Mouse (Mus musculus) forebrain, embryonic 16.5 days (tissue): Measurements from ENCODE around the gene Mier1. TPM values are rescaled to one million over a fixed set of nuclear protein-coding genes. Genes with fewer than 3 reads are reported as not detected.
A peak's percentile ranks its signal among the peaks of the same experiment; 100 is the strongest.

Source experiments
- ATAC-seq: fragments of 200-750 bp; cut with Nextera tagmentation; 2 replicates; pipeline ENCODE4 v1.8.0; 2017; ENCODE audit warnings: mild to moderate bottlenecking, moderate library complexity
- H3K27ac ChIP-seq: fragments of 300-500 bp; sonication (generic); 2 replicates; pipeline ENCODE4 v1.5.1; 2014; ENCODE audit warnings: low read length, control low read depth
- H3K27me3 ChIP-seq: fragments of 300-500 bp; sonication (generic); replicated peaks from 2 replicates; pipeline ENCODE4 v1.6.1; 2014; ENCODE audit warnings: low read length; ENCODE audit not compliant: control insufficient read depth, insufficient read depth
- H3K36me3 ChIP-seq: fragments of 300-500 bp; sonication (generic); 2 replicates; pipeline ENCODE4 v1.6.1; 2014; ENCODE audit not compliant: control insufficient read depth, insufficient read depth
- H3K4me1 ChIP-seq: fragments of 300-500 bp; sonication (generic); replicated peaks from 2 replicates; pipeline ENCODE4 v1.6.1; 2014; ENCODE audit warnings: low read length; ENCODE audit not compliant: control insufficient read depth, insufficient read depth
- H3K4me2 ChIP-seq: fragments of 300-500 bp; sonication (generic); 2 replicates; pipeline ENCODE4 v1.6.1; 2014; ENCODE audit warnings: mild to moderate bottlenecking, low read length, control low read depth
- H3K4me3 ChIP-seq: fragments of 300-500 bp; sonication (generic); replicated peaks from 2 replicates; pipeline ENCODE4 v1.5.1; 2014; ENCODE audit warnings: mild to moderate bottlenecking, low read length, control low read depth
- H3K9ac ChIP-seq: fragments of 300-500 bp; sonication (generic); replicated peaks from 2 replicates; pipeline ENCODE4 v1.6.1; 2014; ENCODE audit warnings: low read depth, low read length, control low read depth
- H3K9me3 ChIP-seq: fragments of 300-500 bp; sonication (generic); 2 replicates; pipeline ENCODE4 v1.6.1; 2016; ENCODE audit warnings: low read length; ENCODE audit not compliant: control insufficient read depth
- WGBS: fragments of 180-500 bp; shearing (Covaris S2); extraction: QIAGEN DNeasy Blood & Tissue Kit; methylation state at CpG from one replicate; pipeline ENCODE4 v1.1.7; 2014; 5-methylcytosine and 5-hydroxymethylcytosine counted together
- polyA plus RNA-seq: library from polyadenylated mRNA; unstranded; fragments of >200 nt; fragmentation: Nextera tagmentation; extraction: Ambion mirVana; gene quantifications from 2 replicates; pipeline ENCODE4 v1.2.1, GENCODE M21; 2015

Gene Mier1
- polyA plus RNA-seq, 1 experiment from 2014 or later, result 34.0 TPM

DNA sequence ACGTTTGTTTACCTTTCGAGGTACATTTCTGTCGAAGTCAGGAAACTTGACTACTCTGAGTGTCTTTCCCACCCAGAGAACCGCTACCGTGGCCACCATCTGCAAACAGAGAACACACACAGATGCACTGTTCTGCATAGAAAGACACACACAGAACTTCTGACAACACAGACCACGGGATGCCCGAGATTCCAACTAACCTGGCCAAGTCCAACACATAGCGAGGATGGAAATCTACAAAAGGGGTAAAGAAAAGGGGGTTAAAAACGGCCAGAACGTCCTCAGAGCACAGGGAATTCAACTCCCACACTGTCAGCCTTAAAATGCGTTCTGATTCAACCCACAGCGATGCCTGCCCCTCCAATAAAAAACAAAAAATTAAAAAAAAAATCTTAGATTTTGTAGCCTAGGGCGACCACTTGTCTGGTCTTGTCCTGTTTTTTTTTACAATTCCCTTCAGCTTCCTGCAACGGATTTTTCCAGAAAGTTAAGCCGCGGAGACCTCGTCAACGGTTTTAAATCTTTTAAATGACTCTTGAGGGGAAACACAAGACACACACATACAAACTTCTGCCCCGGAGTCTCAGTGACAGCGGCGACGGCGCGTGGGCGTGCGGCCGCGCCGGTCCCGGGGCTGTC is 99.8 kb downstream of the Mier1 start:
- no peak for ATAC-seq
- Histone ChIP-seq H3K4me3 (peak overlapping the region; percentile 84), H3K4me1 (peaks cover 9% of the 10 kb centered on the region), H3K27ac (peak overlapping the region; percentile 99), H3K36me3 (no peaks in the 10 kb centered on the region; the same call in 1 of the 2 replicates), H3K9me3 (no peaks in the 10 kb centered on the region), H3K27me3 (no peaks in the 10 kb centered on the region), H3K4me2 (peak overlapping the region; percentile 46), H3K9ac (peak overlapping the region; percentile 99)
- WGBS, result 3% methylated on average over 30 of the region's 30 CpGs

DNA sequence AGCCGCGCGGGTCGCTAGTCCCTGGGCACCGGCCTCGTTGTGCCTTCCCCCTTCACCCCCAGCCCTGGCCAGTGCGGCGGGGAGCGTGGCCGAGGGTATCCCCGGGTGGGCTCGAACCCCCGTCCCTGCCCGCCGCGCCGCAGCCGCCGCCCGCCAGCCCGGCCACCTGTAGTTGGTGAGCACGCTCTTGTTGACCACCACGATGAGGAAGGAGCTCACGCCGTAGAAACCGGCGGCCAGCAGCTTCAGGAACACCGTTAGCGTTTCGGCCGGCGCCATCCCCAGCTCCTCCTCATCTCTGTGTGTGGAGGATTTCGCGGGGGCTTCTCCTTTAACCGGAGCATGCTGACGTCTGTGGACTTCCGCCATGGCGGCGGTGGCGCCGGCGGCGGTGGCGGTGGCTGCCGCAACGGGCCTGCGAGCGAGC is 100.3 kb downstream of the Mier1 start:
- peak overlapping the region; percentile 84 for H3K4me3 ChIP-seq
- H3K27ac ChIP-seq, result peak overlapping the region; percentile 99
- H3K27me3 ChIP-seq, result no peaks in the 10 kb centered on the region
- H3K9me3 ChIP-seq, result no peaks in the 10 kb centered on the region
- H3K4me2 ChIP-seq, result peak overlapping the region; percentile 46
- under 1% methylated on average over 47 of the region's 48 CpGs for WGBS
- peak overlapping the region; percentile 99 for H3K9ac ChIP-seq
- H3K4me1 ChIP-seq, result peaks cover 9% of the 10 kb centered on the region
- peak; percentile 83 for ATAC-seq
- H3K36me3 ChIP-seq, result no peaks in the 10 kb centered on the region; the same call in 1 of the 2 replicates

Other genes with a start within 250 kb of the Mier1 start
- 0.53 and 1.1 TPM in 2 replicates for gene Tctex1d1, start 135.8 kb upstream of the Mier1 start, polyA plus RNA-seq
- gene Insl5, start 87.5 kb upstream of the Mier1 start, polyA plus RNA-seq, result 0.37 and 0.41 TPM in 2 replicates
- 3.8 and 4.6 TPM in 2 replicates for gene Wdr78, start 165 bp downstream of the Mier1 start, polyA plus RNA-seq
- 3.7 and 5.8 TPM in 2 replicates for gene Slc35d1, start 100.8 kb downstream of the Mier1 start, polyA plus RNA-seq
- not detected in 2 replicates for gene 4921539E11Rik, start 176.5 kb downstream of the Mier1 start, polyA plus RNA-seq
- 15.1 and 21.6 TPM in 2 replicates for gene Oma1, start 199.4 kb downstream of the Mier1 start, polyA plus RNA-seq